Mouse (Mus musculus): ENCODE results near the gene Esyt1. TPM values are rescaled to one million over a fixed set of nuclear protein-coding genes. Genes with fewer than 3 reads are reported as not detected.
A peak's percentile ranks its signal among the peaks of the same experiment; 100 is the strongest.
"Not testable (repeated sequence)": the region's sequence is repeated elsewhere in the genome, so short reads cannot be mapped to it uniquely, and the experiment has no call there.

Esyt1 gene
- polyA plus RNA-seq, 1 experiment from 2014 or later = 19.4 TPM

- peaks cover 23% of the 10 kb centered on the region for H3K36me3 ChIP-seq
- H3K4me1 ChIP-seq (replicated peaks) = peaks cover 67% of the 10 kb centered on the region
- peak overlapping the region; percentile 93 for H3K4me3 ChIP-seq
- H3K9ac ChIP-seq = peak overlapping the region; percentile 95
- peak overlapping the region; percentile 98 for H3K27ac ChIP-seq
- 0% methylated on average over 12 of the region's 12 CpGs for WGBS
- ATAC-seq (replicated peaks; ENCODE audit: insufficient number of reproducible peaks, insufficient read depth, low FRiP score, low read depth) = peak; percentile 3; the same call in 1 of the 2 replicates
- peak overlapping the region; percentile 77 for H3K4me2 ChIP-seq
- no peaks in the 10 kb centered on the region for H3K9me3 ChIP-seq (replicated peaks)
- H3K27me3 ChIP-seq = no peaks in the 10 kb centered on the region
These were observed 32.4 kb downstream of the Esyt1 start for GRCm38 (mm10) chr10:128493319-128493694.

- H3K4me1 ChIP-seq (replicated peaks) = peaks cover 63% of the 10 kb centered on the region
- peaks cover 28% of the 10 kb centered on the region for H3K36me3 ChIP-seq
- WGBS = 10% methylated on average over 12 of the region's 12 CpGs
- peak; percentile 61 for ATAC-seq (replicated peaks; ENCODE audit: insufficient number of reproducible peaks, insufficient read depth, low FRiP score, low read depth)
- peak overlapping the region; percentile 95 for H3K9ac ChIP-seq
- no peaks in the 10 kb centered on the region for H3K9me3 ChIP-seq (replicated peaks)
- peak overlapping the region; percentile 98 for H3K27ac ChIP-seq
- H3K4me2 ChIP-seq = peak overlapping the region; percentile 77
- peak overlapping the region; percentile 93 for H3K4me3 ChIP-seq
- H3K27me3 ChIP-seq = no peaks in the 10 kb centered on the region
These were observed 32.9 kb downstream of the Esyt1 start for GRCm38 (mm10) chr10:128492633-128493311.

- ATAC-seq (replicated peaks; ENCODE audit: insufficient number of reproducible peaks, insufficient read depth, low FRiP score, low read depth); H3K27me3 ChIP-seq; H3K9me3 ChIP-seq (replicated peaks): not testable (repeated sequence)
- 12% methylated on average over 8 of the region's 8 CpGs for WGBS
- peak overlapping the region; percentile 77 for H3K4me2 ChIP-seq
- peak overlapping the region; percentile 93 for H3K4me3 ChIP-seq
- peak overlapping the region; percentile 95 for H3K9ac ChIP-seq
- peak overlapping the region; percentile 98 for H3K27ac ChIP-seq
- H3K36me3 ChIP-seq = peaks cover 35% of the 10 kb centered on the region
- peaks cover 60% of the 10 kb centered on the region for H3K4me1 ChIP-seq (replicated peaks)
These were observed 33.6 kb downstream of the Esyt1 start for GRCm38 (mm10) chr10:128492051-128492450.

GRCm38 (mm10) chr10:128491495-128491894 is 34.2 kb downstream of the Esyt1 start:
- peaks cover 38% of the 10 kb centered on the region for H3K36me3 ChIP-seq

GRCm38 (mm10) chr10:128490912-128491311 is 34.8 kb downstream of the Esyt1 start:
- Histone ChIP-seq H3K9me3 (replicated peaks) (no peaks in the 10 kb centered on the region), H3K27me3 (no peaks in the 10 kb centered on the region), H3K4me1 (replicated peaks) (peaks cover 48% of the 10 kb centered on the region), H3K27ac (peak overlapping the region; percentile 98), H3K9ac (no peak overlapping the region), H3K36me3 (peaks cover 44% of the 10 kb centered on the region), H3K4me2 (peak overlapping the region; percentile 77), H3K4me3 (peak overlapping the region; percentile 93)
- ATAC-seq (replicated peaks; ENCODE audit: insufficient number of reproducible peaks, insufficient read depth, low FRiP score, low read depth) = no peak
- 39% methylated on average over 5 of the region's 5 CpGs for WGBS

More at GRCm38 (mm10) chr10:128491495-128491894, 34.2 kb downstream of the Esyt1 start:
- WGBS = 17% methylated on average over 6 of the region's 6 CpGs
- no peak for ATAC-seq (replicated peaks; ENCODE audit: insufficient number of reproducible peaks, insufficient read depth, low FRiP score, low read depth)
- H3K4me3 ChIP-seq = peak overlapping the region; percentile 93
- peak overlapping the region; percentile 98 for H3K27ac ChIP-seq
- peaks cover 54% of the 10 kb centered on the region for H3K4me1 ChIP-seq (replicated peaks)
- peak overlapping the region; percentile 77 for H3K4me2 ChIP-seq
- peak overlapping the region; percentile 95 for H3K9ac ChIP-seq
- H3K27me3 ChIP-seq = no peaks in the 10 kb centered on the region
- no peaks in the 10 kb centered on the region for H3K9me3 ChIP-seq (replicated peaks)

GRCm38 (mm10) chr10:128490232-128490631 is 35.4 kb downstream of the Esyt1 start:
- Histone ChIP-seq H3K36me3 (peaks cover 50% of the 10 kb centered on the region), H3K4me2 (peak overlapping the region; percentile 77; the same call in 1 of the 2 replicates), H3K4me3 (no peak overlapping the region), H3K4me1 (replicated peaks) (peaks cover 43% of the 10 kb centered on the region), H3K9me3 (replicated peaks) (no peaks in the 10 kb centered on the region), H3K27me3 (no peaks in the 10 kb centered on the region), H3K9ac (no peak overlapping the region), H3K27ac (peak overlapping the region; percentile 98)
- 16% methylated on average over 5 of the region's 5 CpGs for WGBS
- no peak for ATAC-seq (replicated peaks; ENCODE audit: insufficient number of reproducible peaks, insufficient read depth, low FRiP score, low read depth)

- Histone ChIP-seq H3K4me2 (0 out of 2 replicates have a peak overlapping the region, but pooled peaks have one; percentile 77), H3K4me3 (no peak overlapping the region), H3K36me3 (peaks cover 53% of the 10 kb centered on the region), H3K9ac (0 out of 2 replicates have a peak overlapping the region, but pooled peaks have one; percentile 16), H3K9me3 (replicated peaks) (no peaks in the 10 kb centered on the region), H3K27me3 (no peaks in the 10 kb centered on the region), H3K4me1 (replicated peaks) (peaks cover 38% of the 10 kb centered on the region), H3K27ac (peak overlapping the region; percentile 98)
- ATAC-seq (replicated peaks; ENCODE audit: insufficient number of reproducible peaks, insufficient read depth, low FRiP score, low read depth) = no peak
- WGBS = 27% methylated on average over 4 of the region's 4 CpGs
These were observed 35.9 kb downstream of the Esyt1 start for GRCm38 (mm10) chr10:128489785-128490184.

- H3K9ac ChIP-seq = 0 out of 2 replicates have a peak overlapping the region, but pooled peaks have one; percentile 16
- H3K4me2 ChIP-seq = no peak overlapping the region
- WGBS = 52% methylated on average over 5 of the region's 5 CpGs
- peaks cover 57% of the 10 kb centered on the region for H3K36me3 ChIP-seq
- H3K9me3 ChIP-seq (replicated peaks) = no peaks in the 10 kb centered on the region
- H3K27ac ChIP-seq = peak overlapping the region; percentile 98
- H3K4me3 ChIP-seq = no peak overlapping the region
- peaks cover 36% of the 10 kb centered on the region for H3K4me1 ChIP-seq (replicated peaks)
- ATAC-seq (replicated peaks; ENCODE audit: insufficient number of reproducible peaks, insufficient read depth, low FRiP score, low read depth) = no peak
- no peaks in the 10 kb centered on the region for H3K27me3 ChIP-seq
These were observed 36.3 kb downstream of the Esyt1 start for GRCm38 (mm10) chr10:128489380-128489779.

- Histone ChIP-seq H3K4me3 (no peak overlapping the region), H3K27ac (peak overlapping the region; percentile 42), H3K4me1 (replicated peaks) (peaks cover 36% of the 10 kb centered on the region), H3K4me2 (no peak overlapping the region), H3K27me3 (no peaks in the 10 kb centered on the region), H3K36me3 (peaks cover 63% of the 10 kb centered on the region), H3K9me3 (replicated peaks) (no peaks in the 10 kb centered on the region), H3K9ac (no peak overlapping the region)
- ATAC-seq (replicated peaks; ENCODE audit: insufficient number of reproducible peaks, insufficient read depth, low FRiP score, low read depth) = no peak
- WGBS = 57% methylated on average over 4 of the region's 4 CpGs
These were observed 36.9 kb downstream of the Esyt1 start for GRCm38 (mm10) chr10:128488776-128489175.

- Histone ChIP-seq H3K9me3 (replicated peaks) (no peaks in the 10 kb centered on the region), H3K4me1 (replicated peaks) (peaks cover 36% of the 10 kb centered on the region), H3K4me3 (no peak overlapping the region), H3K27me3 (no peaks in the 10 kb centered on the region), H3K9ac (no peak overlapping the region), H3K36me3 (peaks cover 70% of the 10 kb centered on the region), H3K4me2 (no peak overlapping the region), H3K27ac (no peak overlapping the region)
- 89% methylated on average over 22 of the region's 22 CpGs for WGBS
- ATAC-seq (replicated peaks; ENCODE audit: insufficient number of reproducible peaks, insufficient read depth, low FRiP score, low read depth) = no peak
These were observed 37.6 kb downstream of the Esyt1 start for GRCm38 (mm10) chr10:128487861-128488712.

- Histone ChIP-seq H3K4me3 (no peak overlapping the region), H3K9ac (no peak overlapping the region), H3K4me2 (no peak overlapping the region), H3K9me3 (replicated peaks) (no peaks in the 10 kb centered on the region), H3K4me1 (replicated peaks) (peaks cover 25% of the 10 kb centered on the region), H3K27ac (no peak overlapping the region), H3K36me3 (peaks cover 87% of the 10 kb centered on the region), H3K27me3 (no peaks in the 10 kb centered on the region)
- no peak for ATAC-seq (replicated peaks; ENCODE audit: insufficient number of reproducible peaks, insufficient read depth, low FRiP score, low read depth)
- WGBS = 71% methylated on average over 7 of the region's 7 CpGs
These were observed 39.3 kb downstream of the Esyt1 start for GRCm38 (mm10) chr10:128486370-128486769.
